Mouse (Mus musculus) midbrain, embryonic 13.5 days (tissue): ENCODE measurements around the gene Idh1. TPM values are rescaled to one million over a fixed set of nuclear protein-coding genes. Genes with fewer than 3 reads are reported as not detected.

Source experiments
- ATAC-seq: fragments of 200-750 bp; cut with Nextera tagmentation; 2 replicates; pipeline ENCODE4 v1.8.0; 2017; ENCODE audit warnings: mild to moderate bottlenecking, moderate TSS enrichment, moderate library complexity
- H3K27ac ChIP-seq: fragments of 300-500 bp; sonication (generic); 2 replicates; pipeline ENCODE4 v1.5.1; 2015; ENCODE audit warnings: inconsistent platforms, mild to moderate bottlenecking, moderate library complexity
- H3K27me3 ChIP-seq: fragments of 300-500 bp; sonication (generic); 2 replicates; pipeline ENCODE4 v1.6.1; 2015; ENCODE audit warnings: mild to moderate bottlenecking, inconsistent platforms
- H3K36me3 ChIP-seq: fragments of 300-500 bp; sonication (generic); 2 replicates; pipeline ENCODE4 v1.6.1; 2015; ENCODE audit warnings: mild to moderate bottlenecking, inconsistent platforms
- H3K4me1 ChIP-seq: fragments of 300-500 bp; sonication (generic); replicated peaks from 2 replicates; pipeline ENCODE4 v1.6.1; 2015; ENCODE audit warnings: inconsistent platforms
- H3K4me2 ChIP-seq: fragments of 300-500 bp; sonication (generic); replicated peaks from 2 replicates; pipeline ENCODE4 v1.6.1; 2015; ENCODE audit warnings: moderate library complexity, mild to moderate bottlenecking, inconsistent platforms
- H3K4me3 ChIP-seq: fragments of 300-500 bp; sonication (generic); replicated peaks from 2 replicates; pipeline ENCODE4 v1.5.1; 2015; ENCODE audit warnings: mild to moderate bottlenecking, inconsistent platforms
- H3K9ac ChIP-seq: fragments of 300-500 bp; sonication (generic); replicated peaks from 2 replicates; pipeline ENCODE4 v1.6.1; 2015; ENCODE audit warnings: mild to moderate bottlenecking, inconsistent platforms
- H3K9me3 ChIP-seq: fragments of 300-500 bp; sonication (generic); 2 replicates; pipeline ENCODE4 v1.6.1; 2016; ENCODE audit warnings: mild to moderate bottlenecking, inconsistent platforms
- WGBS: fragments of 180-500 bp; shearing (Covaris S2); methylation state at CpG from one replicate; pipeline ENCODE4 v1.1.7; 2015; 5-methylcytosine and 5-hydroxymethylcytosine counted together
- polyA plus RNA-seq: library from polyadenylated mRNA; unstranded; fragments of >200 nt; fragmentation: Nextera tagmentation; extraction: Ambion mirVana; gene quantifications from 2 replicates; pipeline ENCODE4 v1.2.1, GENCODE M21; 2015

Gene Idh1
- polyA plus RNA-seq, 1 experiment from 2014 or later = 517 TPM

GRCm38 (mm10) chr1:65173716-65174115, 12.6 kb downstream of the Idh1 start:
- WGBS = 97% methylated on average over 2 of the region's 2 CpGs
- no peak for ATAC-seq
- Histone ChIP-seq H3K4me2 (no peak overlapping the region), H3K27ac (no peak overlapping the region), H3K4me1 (peaks cover 51% of the 10 kb centered on the region), H3K9ac (no peak overlapping the region), H3K36me3 (peaks cover 55% of the 10 kb centered on the region), H3K27me3 (no peaks in the 10 kb centered on the region), H3K4me3 (no peak overlapping the region), H3K9me3 (no peaks in the 10 kb centered on the region)

GRCm38 (mm10) chr1:65171579-65171978, 14.7 kb downstream of the Idh1 start:
- no peaks in the 10 kb centered on the region for H3K27me3 ChIP-seq
- H3K4me2 ChIP-seq = no peak overlapping the region
- no peak overlapping the region for H3K27ac ChIP-seq
- H3K9me3 ChIP-seq = no peaks in the 10 kb centered on the region
- peaks cover 76% of the 10 kb centered on the region for H3K36me3 ChIP-seq
- no peak for ATAC-seq
- WGBS = 54% methylated on average over 4 of the region's 4 CpGs
- H3K4me1 ChIP-seq = peaks cover 37% of the 10 kb centered on the region
- H3K9ac ChIP-seq = no peak overlapping the region
- no peak overlapping the region for H3K4me3 ChIP-seq

GRCm38 (mm10) chr1:65169947-65170346, 16.4 kb downstream of the Idh1 start:
- peaks cover 24% of the 10 kb centered on the region for H3K4me1 ChIP-seq
- H3K4me2 ChIP-seq = no peak overlapping the region
- no peaks in the 10 kb centered on the region for H3K9me3 ChIP-seq
- no peak overlapping the region for H3K9ac ChIP-seq
- H3K36me3 ChIP-seq = peaks cover 93% of the 10 kb centered on the region
- ATAC-seq = no peak
- H3K4me3 ChIP-seq = no peak overlapping the region
- 94% methylated on average over 5 of the region's 5 CpGs for WGBS
- H3K27me3 ChIP-seq = no peaks in the 10 kb centered on the region
- no peak overlapping the region for H3K27ac ChIP-seq

GRCm38 (mm10) chr1:65169536-65169935, 16.8 kb downstream of the Idh1 start:
- no peak overlapping the region for H3K9ac ChIP-seq
- H3K4me2 ChIP-seq = no peak overlapping the region
- H3K4me1 ChIP-seq = peaks cover 21% of the 10 kb centered on the region
- 98% methylated on average over 7 of the region's 7 CpGs for WGBS
- no peaks in the 10 kb centered on the region for H3K27me3 ChIP-seq
- H3K4me3 ChIP-seq = no peak overlapping the region
- peaks cover 94% of the 10 kb centered on the region for H3K36me3 ChIP-seq
- 0 out of 2 replicates have a peak, but pooled peaks have one; percentile 30 for ATAC-seq
- H3K9me3 ChIP-seq = no peaks in the 10 kb centered on the region
- H3K27ac ChIP-seq = no peak overlapping the region

GRCm38 (mm10) chr1:65167496-65167895, 18.8 kb downstream of the Idh1 start:
- H3K9me3 ChIP-seq = no peaks in the 10 kb centered on the region
- ATAC-seq = no peak
- no peaks in the 10 kb centered on the region for H3K27me3 ChIP-seq
- H3K4me1 ChIP-seq = peaks cover 4% of the 10 kb centered on the region
- H3K36me3 ChIP-seq = peaks cover 96% of the 10 kb centered on the region
- H3K9ac ChIP-seq = no peak overlapping the region
- H3K27ac ChIP-seq = no peak overlapping the region
- WGBS = 94% methylated on average over 1 of the region's 1 CpGs
- H3K4me3 ChIP-seq = no peak overlapping the region
- H3K4me2 ChIP-seq = no peak overlapping the region

GRCm38 (mm10) chr1:65162210-65162609, 24.1 kb downstream of the Idh1 start:
- H3K9me3 ChIP-seq = no peaks in the 10 kb centered on the region
- no peak overlapping the region for H3K27ac ChIP-seq
- WGBS = 97% methylated on average over 1 of the region's 1 CpGs
- ATAC-seq = no peak
- no peak overlapping the region for H3K9ac ChIP-seq
- H3K4me1 ChIP-seq = no peaks in the 10 kb centered on the region
- no peaks in the 10 kb centered on the region for H3K27me3 ChIP-seq
- no peak overlapping the region for H3K4me3 ChIP-seq
- no peak overlapping the region for H3K4me2 ChIP-seq
- H3K36me3 ChIP-seq = peaks cover 92% of the 10 kb centered on the region

- Histone ChIP-seq H3K27me3 (no peaks in the 10 kb centered on the region), H3K9me3 (no peaks in the 10 kb centered on the region), H3K4me3 (no peak overlapping the region), H3K9ac (no peak overlapping the region), H3K36me3 (peaks cover 38% of the 10 kb centered on the region), H3K27ac (no peak overlapping the region), H3K4me1 (no peaks in the 10 kb centered on the region), H3K4me2 (no peak overlapping the region)
- ATAC-seq = no peak
- WGBS = 94% methylated on average over 5 of the region's 5 CpGs
Measured at GRCm38 (mm10) chr1:65156111-65156510, 30.2 kb downstream of the Idh1 start.

GRCm38 (mm10) chr1:65154814-65155213, 31.5 kb downstream of the Idh1 start:
- H3K4me1 ChIP-seq = no peaks in the 10 kb centered on the region

GRCm38 (mm10) chr1:65147971-65148370, 38.3 kb downstream of the Idh1 start:
- no peaks in the 10 kb centered on the region for H3K4me1 ChIP-seq
- no peak for ATAC-seq
- H3K9ac ChIP-seq = no peak overlapping the region
- no peaks in the 10 kb centered on the region for H3K27me3 ChIP-seq
- H3K9me3 ChIP-seq = no peaks in the 10 kb centered on the region
- no peak overlapping the region for H3K4me2 ChIP-seq
- no peaks in the 10 kb centered on the region for H3K36me3 ChIP-seq
- H3K27ac ChIP-seq = no peak overlapping the region
- H3K4me3 ChIP-seq = no peak overlapping the region
- WGBS = 76% methylated on average over 3 of the region's 3 CpGs

More at GRCm38 (mm10) chr1:65154814-65155213, 31.5 kb downstream of the Idh1 start:
- no peak overlapping the region for H3K4me2 ChIP-seq
- no peaks in the 10 kb centered on the region for H3K9me3 ChIP-seq
- no peak overlapping the region for H3K4me3 ChIP-seq
- no peaks in the 10 kb centered on the region for H3K27me3 ChIP-seq
- H3K9ac ChIP-seq = no peak overlapping the region
- no peak for ATAC-seq
- H3K36me3 ChIP-seq = peaks cover 25% of the 10 kb centered on the region
- H3K27ac ChIP-seq = no peak overlapping the region

- Histone ChIP-seq H3K4me3 (no peak overlapping the region), H3K4me1 (no peaks in the 10 kb centered on the region), H3K27ac (no peak overlapping the region), H3K27me3 (no peaks in the 10 kb centered on the region), H3K9ac (no peak overlapping the region), H3K36me3 (no peaks in the 10 kb centered on the region), H3K9me3 (no peaks in the 10 kb centered on the region), H3K4me2 (no peak overlapping the region)
- ATAC-seq = no peak
- WGBS = 96% methylated on average over 5 of the region's 5 CpGs
Measured at GRCm38 (mm10) chr1:65147326-65147725, 39.0 kb downstream of the Idh1 start.

- ATAC-seq = no peak
- no peaks in the 10 kb centered on the region for H3K27me3 ChIP-seq
- no peak overlapping the region for H3K4me3 ChIP-seq
- H3K4me1 ChIP-seq = no peaks in the 10 kb centered on the region
- H3K9me3 ChIP-seq = no peaks in the 10 kb centered on the region
- no peak overlapping the region for H3K4me2 ChIP-seq
- H3K9ac ChIP-seq = no peak overlapping the region
- 71% methylated on average over 2 of the region's 2 CpGs for WGBS
- no peaks in the 10 kb centered on the region for H3K36me3 ChIP-seq
- no peak overlapping the region for H3K27ac ChIP-seq
Measured at GRCm38 (mm10) chr1:65146601-65147000, 39.7 kb downstream of the Idh1 start.

GRCm38 (mm10) chr1:65144783-65145182, 41.5 kb downstream of the Idh1 start:
- no peaks in the 10 kb centered on the region for H3K36me3 ChIP-seq
- H3K27ac ChIP-seq = no peak overlapping the region
- no peaks in the 10 kb centered on the region for H3K4me1 ChIP-seq
- 93% methylated on average over 2 of the region's 2 CpGs for WGBS
- no peak overlapping the region for H3K4me2 ChIP-seq
- H3K9me3 ChIP-seq = no peaks in the 10 kb centered on the region
- no peak for ATAC-seq
- H3K9ac ChIP-seq = no peak overlapping the region
- H3K27me3 ChIP-seq = no peaks in the 10 kb centered on the region
- no peak overlapping the region for H3K4me3 ChIP-seq

GRCm38 (mm10) chr1:65137560-65137959, 48.7 kb downstream of the Idh1 start:
- Histone ChIP-seq H3K4me2 (no peak overlapping the region), H3K4me3 (no peak overlapping the region), H3K9me3 (no peaks in the 10 kb centered on the region), H3K4me1 (no peaks in the 10 kb centered on the region), H3K9ac (no peak overlapping the region), H3K27ac (no peak overlapping the region), H3K36me3 (no peaks in the 10 kb centered on the region), H3K27me3 (no peaks in the 10 kb centered on the region)
- ATAC-seq = no peak
- 85% methylated on average over 6 of the region's 6 CpGs for WGBS
